Mouse (Mus musculus): Measurements from ENCODE around the gene Sorcs3. TPM values are rescaled to one million over a fixed set of nuclear protein-coding genes. Genes with fewer than 3 reads are reported as not detected.

Gene Sorcs3
- polyA plus RNA-seq, 1 experiment from 2014 or later = 16.3 TPM

- Histone ChIP-seq H3K36me3 (no peaks in the 10 kb centered on the region), H3K27ac (replicated peaks) (no peak overlapping the region), H3K4me2 (no peak overlapping the region), H3K4me3 (no peak overlapping the region), H3K27me3 (no peaks in the 10 kb centered on the region), H3K9ac (no peak overlapping the region), H3K4me1 (replicated peaks) (peaks cover 2% of the 10 kb centered on the region), H3K9me3 (no peaks in the 10 kb centered on the region)
- no peak for ATAC-seq (ENCODE audit: low FRiP score, low read depth)
Measured at GRCm38 (mm10) chr19:48215379-48215778, 9.6 kb downstream of the Sorcs3 start.

- no peak overlapping the region for H3K27ac ChIP-seq (replicated peaks)
Measured at GRCm38 (mm10) chr19:48237786-48238372, 32.1 kb downstream of the Sorcs3 start.

GRCm38 (mm10) chr19:48238391-48238790 is 32.6 kb downstream of the Sorcs3 start:
- Histone ChIP-seq H3K27ac (replicated peaks) (no peak overlapping the region), H3K27me3 (0 out of 2 replicates have a peak, but pooled peaks cover 5% of the 10 kb centered on the region), H3K4me1 (replicated peaks) (peaks cover 14% of the 10 kb centered on the region), H3K36me3 (no peaks in the 10 kb centered on the region), H3K9me3 (no peaks in the 10 kb centered on the region), H3K4me2 (peak overlapping the region; percentile 37), H3K9ac (no peak overlapping the region), H3K4me3 (no peak overlapping the region)
- WGBS = 36% methylated on average over 9 of the region's 9 CpGs
- ATAC-seq (ENCODE audit: low FRiP score, low read depth) = no peak; the same call in 1 of the 2 replicates

More at GRCm38 (mm10) chr19:48237786-48238372, 32.1 kb downstream of the Sorcs3 start:
- H3K36me3 ChIP-seq = no peaks in the 10 kb centered on the region
- H3K9me3 ChIP-seq = no peaks in the 10 kb centered on the region
- H3K4me1 ChIP-seq (replicated peaks) = peaks cover 14% of the 10 kb centered on the region
- H3K4me3 ChIP-seq = no peak overlapping the region
- ATAC-seq (ENCODE audit: low FRiP score, low read depth) = peak; percentile 35; the same call in 1 of the 2 replicates
- no peak overlapping the region for H3K9ac ChIP-seq
- H3K4me2 ChIP-seq = peak overlapping the region; percentile 37
- WGBS = 28% methylated on average over 13 of the region's 13 CpGs
- 0 out of 2 replicates have a peak, but pooled peaks cover 5% of the 10 kb centered on the region for H3K27me3 ChIP-seq

GRCm38 (mm10) chr19:48240960-48241359 is 35.1 kb downstream of the Sorcs3 start:
- peak; percentile 40 for ATAC-seq (ENCODE audit: low FRiP score, low read depth)

GRCm38 (mm10) chr19:48244036-48244435 is 38.2 kb downstream of the Sorcs3 start:
- no peak overlapping the region for H3K4me2 ChIP-seq
- WGBS = 78% methylated on average over 3 of the region's 3 CpGs
- H3K4me3 ChIP-seq = no peak overlapping the region
- no peaks in the 10 kb centered on the region for H3K27me3 ChIP-seq
- ATAC-seq (ENCODE audit: low FRiP score, low read depth) = no peak
- H3K4me1 ChIP-seq (replicated peaks) = no peaks in the 10 kb centered on the region
- no peaks in the 10 kb centered on the region for H3K36me3 ChIP-seq
- no peak overlapping the region for H3K9ac ChIP-seq
- H3K27ac ChIP-seq (replicated peaks) = no peak overlapping the region
- H3K9me3 ChIP-seq = no peaks in the 10 kb centered on the region

More at GRCm38 (mm10) chr19:48240960-48241359, 35.1 kb downstream of the Sorcs3 start:
- H3K36me3 ChIP-seq = no peaks in the 10 kb centered on the region
- no peaks in the 10 kb centered on the region for H3K9me3 ChIP-seq
- no peak overlapping the region for H3K4me2 ChIP-seq
- no peak overlapping the region for H3K4me3 ChIP-seq
- WGBS = 30% methylated on average over 2 of the region's 2 CpGs
- H3K4me1 ChIP-seq (replicated peaks) = peaks cover 14% of the 10 kb centered on the region
- no peak overlapping the region for H3K9ac ChIP-seq
- H3K27me3 ChIP-seq = 0 out of 2 replicates have a peak, but pooled peaks cover 5% of the 10 kb centered on the region
- H3K27ac ChIP-seq (replicated peaks) = no peak overlapping the region

- no peak overlapping the region for H3K4me2 ChIP-seq
- H3K27ac ChIP-seq (replicated peaks) = no peak overlapping the region
- H3K4me1 ChIP-seq (replicated peaks) = no peaks in the 10 kb centered on the region
- H3K9ac ChIP-seq = no peak overlapping the region
- WGBS = 76% methylated on average over 7 of the region's 7 CpGs
- H3K27me3 ChIP-seq = no peaks in the 10 kb centered on the region
- no peak for ATAC-seq (ENCODE audit: low FRiP score, low read depth)
- H3K4me3 ChIP-seq = no peak overlapping the region
- no peaks in the 10 kb centered on the region for H3K9me3 ChIP-seq
- H3K36me3 ChIP-seq = no peaks in the 10 kb centered on the region
Measured at GRCm38 (mm10) chr19:48259223-48259622, 53.4 kb downstream of the Sorcs3 start.

GRCm38 (mm10) chr19:48260671-48261070 is 54.8 kb downstream of the Sorcs3 start:
- ATAC-seq (ENCODE audit: low FRiP score, low read depth) = no peak
- no peak overlapping the region for H3K9ac ChIP-seq
- 71% methylated on average over 8 of the region's 8 CpGs for WGBS
- H3K4me2 ChIP-seq = no peak overlapping the region
- no peaks in the 10 kb centered on the region for H3K27me3 ChIP-seq
- no peaks in the 10 kb centered on the region for H3K4me1 ChIP-seq (replicated peaks)
- H3K36me3 ChIP-seq = no peaks in the 10 kb centered on the region
- no peaks in the 10 kb centered on the region for H3K9me3 ChIP-seq
- H3K4me3 ChIP-seq = no peak overlapping the region
- H3K27ac ChIP-seq (replicated peaks) = no peak overlapping the region

GRCm38 (mm10) chr19:48263750-48264149 is 57.9 kb downstream of the Sorcs3 start:
- Histone ChIP-seq H3K9me3 (no peaks in the 10 kb centered on the region), H3K4me3 (no peak overlapping the region), H3K36me3 (no peaks in the 10 kb centered on the region), H3K9ac (no peak overlapping the region), H3K4me2 (no peak overlapping the region), H3K27ac (replicated peaks) (no peak overlapping the region), H3K4me1 (replicated peaks) (no peaks in the 10 kb centered on the region), H3K27me3 (no peaks in the 10 kb centered on the region)
- WGBS = 27% methylated on average over 5 of the region's 5 CpGs
- ATAC-seq (ENCODE audit: low FRiP score, low read depth) = no peak; the same call in 1 of the 2 replicates

GRCm38 (mm10) chr19:48280273-48280672 is 74.4 kb downstream of the Sorcs3 start:
- peak; percentile 65; the same call in 1 of the 2 replicates for ATAC-seq (ENCODE audit: low FRiP score, low read depth)
- 63% methylated on average over 8 of the region's 8 CpGs for WGBS
- Histone ChIP-seq H3K4me2 (no peak overlapping the region), H3K4me1 (replicated peaks) (no peaks in the 10 kb centered on the region; the same call in 1 of the 2 replicates), H3K27me3 (no peaks in the 10 kb centered on the region), H3K9ac (no peak overlapping the region), H3K36me3 (no peaks in the 10 kb centered on the region), H3K4me3 (no peak overlapping the region), H3K27ac (replicated peaks) (no peak overlapping the region), H3K9me3 (no peaks in the 10 kb centered on the region)

- no peak overlapping the region for H3K4me3 ChIP-seq
- H3K27me3 ChIP-seq = no peaks in the 10 kb centered on the region
- H3K36me3 ChIP-seq = no peaks in the 10 kb centered on the region
- H3K9me3 ChIP-seq = no peaks in the 10 kb centered on the region
- no peak overlapping the region for H3K4me2 ChIP-seq
- 43% methylated on average over 6 of the region's 6 CpGs for WGBS
- ATAC-seq (ENCODE audit: low FRiP score, low read depth) = no peak
- H3K9ac ChIP-seq = no peak overlapping the region
- H3K4me1 ChIP-seq (replicated peaks) = peaks cover 4% of the 10 kb centered on the region; the same call in 1 of the 2 replicates
- no peak overlapping the region for H3K27ac ChIP-seq (replicated peaks)
Measured at GRCm38 (mm10) chr19:48282250-48282649, 76.4 kb downstream of the Sorcs3 start.

GRCm38 (mm10) chr19:48283217-48283616 is 77.4 kb downstream of the Sorcs3 start:
- Histone ChIP-seq H3K4me2 (no peak overlapping the region), H3K27me3 (no peaks in the 10 kb centered on the region), H3K9me3 (no peaks in the 10 kb centered on the region), H3K4me3 (no peak overlapping the region), H3K4me1 (replicated peaks) (peaks cover 4% of the 10 kb centered on the region; the same call in 1 of the 2 replicates), H3K36me3 (no peaks in the 10 kb centered on the region), H3K27ac (replicated peaks) (no peak overlapping the region), H3K9ac (no peak overlapping the region)
- ATAC-seq (ENCODE audit: low FRiP score, low read depth) = peak; percentile 61; the same call in 1 of the 2 replicates
- 28% methylated on average over 4 of the region's 4 CpGs for WGBS

- Histone ChIP-seq H3K27ac (replicated peaks) (no peak overlapping the region), H3K4me3 (no peak overlapping the region), H3K9me3 (no peaks in the 10 kb centered on the region), H3K9ac (no peak overlapping the region), H3K36me3 (no peaks in the 10 kb centered on the region), H3K4me1 (replicated peaks) (peaks cover 4% of the 10 kb centered on the region; the same call in 1 of the 2 replicates), H3K4me2 (no peak overlapping the region), H3K27me3 (no peaks in the 10 kb centered on the region)
- ATAC-seq (ENCODE audit: low FRiP score, low read depth) = no peak
- 60% methylated on average over 10 of the region's 10 CpGs for WGBS
Measured at GRCm38 (mm10) chr19:48285602-48286225, 79.9 kb downstream of the Sorcs3 start.

Measured in hindbrain, embryonic 15.5 days (tissue).